Mouse (Mus musculus) neutrophil, adult 5-6 weeks (primary cell): ENCODE results near the gene Anp32e. TPM values are rescaled to one million over a fixed set of nuclear protein-coding genes. Genes with fewer than 3 reads are reported as not detected.
"Not testable (repeated sequence)": the region's sequence is repeated elsewhere in the genome, so short reads cannot be mapped to it uniquely, and the experiment has no call there.

ENCODE experiments used
- ATAC-seq: fragments of 151-379, 151-347 bp; 2 replicates; pipeline ENCODE4 v1.8.0; 2017; ENCODE audit warnings: mild to moderate bottlenecking, moderate TSS enrichment; ENCODE audit not compliant: insufficient number of reproducible peaks, poor library complexity, low FRiP score, severe bottlenecking; ENCODE audit errors: extremely low read depth
- total RNA-seq: library from RNA; stranded (forward); fragments of 200-1000 nt; gene quantifications from 2 replicates; pipeline ENCODE4 v1.2.3, GENCODE M21; 2017

Anp32e gene
- total RNA-seq, result 82.9 and 114 TPM in 2 replicates

DNA sequence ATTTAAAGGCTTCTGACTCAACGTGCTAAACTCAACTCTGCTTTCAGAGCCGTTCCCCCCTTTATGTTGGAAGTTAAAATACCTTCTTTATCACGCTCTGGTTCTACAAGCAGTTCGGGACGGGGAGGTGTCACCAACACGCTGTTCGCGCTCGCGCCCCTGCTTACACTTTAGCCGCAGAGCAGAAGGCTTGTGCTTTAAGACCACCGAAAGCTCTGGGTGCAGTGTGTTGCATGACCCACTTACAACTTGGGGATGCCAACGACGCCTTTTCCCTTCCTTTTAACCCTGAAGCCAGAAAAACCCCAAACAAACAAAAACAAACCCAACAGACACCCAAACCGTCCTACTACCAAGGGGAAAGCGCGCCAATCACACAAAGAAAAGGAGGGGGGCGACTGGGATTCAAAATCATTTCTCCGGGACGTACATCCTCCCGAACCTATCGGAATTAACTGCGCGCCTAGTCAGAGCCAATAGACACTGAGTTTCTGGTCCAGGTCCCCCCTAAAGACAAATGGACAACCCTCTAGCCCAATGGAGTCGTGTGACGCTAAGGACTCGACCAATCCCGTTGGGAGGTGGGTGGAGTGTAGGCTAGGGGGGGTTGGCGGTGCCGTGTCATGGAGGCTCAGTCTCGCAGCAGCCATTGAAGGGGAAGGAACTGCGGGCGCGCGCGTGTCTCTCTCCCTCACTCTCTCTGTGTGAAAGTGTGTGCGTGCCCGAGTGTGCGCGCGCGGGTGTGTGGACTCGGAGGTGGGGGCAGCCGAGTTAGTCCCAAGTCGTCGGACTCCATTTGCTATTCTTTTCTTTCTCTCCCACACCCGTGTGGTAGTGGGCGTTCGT, at the start of gene Anp32e:
TSS of gene Anp32e (plus strand) at position 589 of the 846 bp plus-strand sequence.
- peak; percentile 99 for ATAC-seq

DNA sequence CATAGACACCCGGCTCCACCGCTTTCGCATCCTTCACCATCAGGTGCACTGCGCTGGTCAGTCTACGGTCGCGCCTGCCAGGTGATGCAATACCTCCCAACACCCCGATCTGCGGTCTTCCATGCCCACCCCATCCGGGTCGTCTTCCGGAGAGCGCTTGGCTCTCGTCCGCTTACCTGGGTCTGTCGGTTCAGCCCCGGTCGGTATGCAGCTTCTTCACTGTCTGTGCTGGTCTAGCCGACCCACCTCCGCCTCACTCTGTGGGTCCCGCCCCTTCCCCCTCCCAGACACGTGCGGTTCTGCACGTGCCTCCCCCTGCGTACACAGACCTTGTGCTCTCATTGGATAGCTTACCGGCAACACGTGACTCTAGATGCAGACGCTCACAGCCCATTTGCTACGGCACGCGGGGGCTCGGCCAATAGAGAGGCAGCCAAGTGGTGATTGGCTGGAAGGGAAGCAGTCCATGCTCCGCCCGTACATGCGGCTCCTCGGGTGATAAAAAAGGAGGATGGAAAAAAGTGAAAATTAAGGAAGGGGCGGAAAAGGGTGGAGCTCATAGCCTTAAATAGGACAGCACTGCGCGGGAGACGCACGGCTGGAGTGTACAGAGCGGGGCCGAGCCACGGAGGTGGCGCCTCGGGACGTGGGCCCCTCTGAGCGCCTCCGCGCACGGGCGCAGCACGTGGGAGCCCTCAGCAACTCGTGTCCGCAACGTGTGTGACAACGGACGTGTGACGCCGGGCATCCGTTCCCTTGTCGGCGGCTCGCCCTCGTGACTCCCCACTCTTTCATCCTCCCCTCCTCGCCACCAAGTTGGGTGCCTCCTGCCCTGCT, 46.8 kb upstream of the Anp32e start, which contains the start of gene Ciart:
TSS of gene Ciart (minus strand) at position 273 of the 837 bp plus-strand sequence.
- peak; percentile 97 for ATAC-seq

DNA sequence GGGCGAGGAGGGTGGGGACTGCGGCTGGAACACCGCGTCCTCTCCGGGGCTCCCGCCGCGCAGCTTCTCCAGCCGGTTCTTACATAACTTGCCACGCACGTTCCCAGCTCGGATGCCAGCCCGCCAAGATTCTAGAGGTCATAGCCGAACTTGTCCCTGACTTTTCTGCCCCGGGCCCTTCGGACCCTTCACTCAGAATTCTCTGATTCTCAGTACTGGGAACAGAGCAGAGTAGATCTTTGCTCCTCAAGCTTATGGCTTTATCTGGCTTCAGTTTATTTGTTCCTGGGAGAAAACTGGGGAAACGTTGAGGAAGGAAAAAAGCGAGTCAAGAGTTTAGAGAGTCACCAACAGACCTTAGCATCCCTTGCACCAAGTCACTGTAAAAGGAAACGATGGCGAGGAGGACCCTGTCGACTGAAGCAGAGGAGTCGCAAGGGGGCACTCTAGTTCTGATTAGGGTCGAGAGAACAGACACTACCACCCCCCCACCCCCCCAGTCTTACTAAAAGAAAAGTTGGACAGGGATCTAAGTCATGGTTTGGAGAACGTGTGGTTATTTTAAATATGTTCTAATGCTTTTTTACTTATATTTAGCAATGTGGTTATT, 46.1 kb upstream of the Anp32e start:
- ATAC-seq, result no peak

DNA sequence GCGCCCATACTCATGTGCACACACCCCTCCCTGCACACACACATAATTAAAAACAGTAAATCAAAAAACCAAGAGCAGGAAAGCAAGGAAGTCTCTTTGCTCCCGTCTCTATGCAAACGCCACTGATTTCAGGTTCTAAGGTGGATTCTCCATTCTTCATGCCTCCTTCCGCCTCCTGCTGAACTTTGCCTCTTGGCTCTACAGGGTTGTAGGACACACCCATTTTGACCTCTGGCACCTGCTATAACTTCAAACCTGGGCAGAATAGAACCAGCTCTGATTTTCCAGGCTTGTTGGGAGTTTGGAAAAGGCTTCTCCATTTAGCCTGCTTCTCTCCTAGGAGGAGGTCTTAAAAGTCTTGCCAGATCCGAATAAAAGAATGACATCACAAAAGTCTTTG, 44.6 kb upstream of the Anp32e start:
- no peak for ATAC-seq

DNA sequence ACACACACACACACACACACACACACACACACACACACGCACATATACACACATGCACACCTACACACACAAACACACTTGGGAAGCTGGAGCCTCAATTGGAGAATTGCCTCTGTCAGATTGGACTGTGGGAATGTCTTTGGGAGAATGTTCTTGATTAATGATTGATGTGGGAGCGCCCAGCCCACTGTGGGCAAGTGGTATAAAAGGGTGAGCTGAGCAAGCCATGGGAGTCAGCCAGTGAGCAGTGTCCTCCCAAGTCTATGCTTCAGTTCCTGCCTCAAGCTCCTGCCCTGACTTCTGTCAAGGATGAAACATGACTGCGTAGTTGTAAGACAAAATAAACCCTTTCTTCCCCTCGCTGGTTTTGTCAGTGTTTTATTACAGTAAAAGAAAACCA, 41.5 kb upstream of the Anp32e start:
- no peak for ATAC-seq

DNA sequence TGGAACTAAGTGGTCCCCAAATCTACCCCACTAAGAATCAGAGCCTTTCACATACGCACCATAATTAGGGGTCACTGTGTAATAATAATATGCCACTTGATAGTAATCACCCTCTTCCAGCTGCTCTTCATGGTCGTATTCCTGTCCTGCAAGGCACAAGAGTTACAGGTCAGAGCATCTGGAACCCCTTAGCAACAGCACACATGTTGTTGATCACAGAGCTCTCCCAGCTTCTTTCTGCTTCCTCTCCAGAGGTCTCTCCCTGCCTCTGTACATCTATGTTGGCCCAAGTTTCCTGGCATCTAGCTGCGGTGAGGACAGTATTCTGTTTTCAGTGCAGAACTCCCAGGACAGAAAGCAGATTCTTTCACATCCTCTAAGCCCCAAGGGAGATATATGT, 39.4 kb upstream of the Anp32e start:
- ATAC-seq, result no peak

DNA sequence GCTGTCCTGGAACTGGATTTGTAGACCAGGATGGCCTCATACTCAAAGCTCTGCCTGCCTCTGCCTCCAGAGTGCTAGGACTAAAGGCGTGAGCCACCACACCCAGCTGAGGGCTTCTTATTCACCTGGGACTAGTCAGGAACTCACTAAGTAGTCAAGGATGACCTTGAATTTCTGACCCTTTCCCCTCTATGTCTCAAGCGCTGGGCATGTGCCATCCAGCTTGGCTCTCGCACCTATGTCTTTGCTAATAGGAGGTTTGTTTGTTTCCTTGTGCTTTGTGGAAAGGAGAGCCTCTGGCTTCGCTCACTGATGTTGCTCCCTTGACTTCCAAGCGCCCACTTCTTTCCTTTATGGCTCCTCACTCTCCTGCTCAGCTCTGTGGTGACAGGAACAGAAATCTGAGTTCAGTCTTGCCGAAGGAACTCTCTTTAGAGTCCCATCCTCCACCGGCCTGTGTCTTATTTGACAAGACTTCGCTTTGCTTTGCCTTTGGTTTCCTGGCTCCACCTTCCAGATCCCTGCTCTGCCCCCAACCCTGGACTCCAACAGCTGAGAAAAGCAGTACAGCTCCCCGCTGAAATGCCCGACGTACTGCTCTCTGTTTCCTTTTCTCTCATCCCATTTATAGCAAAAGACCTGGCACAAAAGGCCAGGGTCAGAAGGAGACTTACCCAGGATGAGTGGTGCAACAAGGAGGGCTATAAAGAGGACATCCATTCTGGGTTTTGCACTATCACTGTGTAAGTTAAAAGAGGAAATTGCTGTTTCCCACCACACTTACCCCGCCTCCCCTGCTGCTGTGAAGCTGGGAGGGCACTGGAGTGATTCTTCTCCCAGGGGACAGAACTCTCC, 37.6 kb upstream of the Anp32e start, which contains the start of gene BC028528:
TSS of gene BC028528 (minus strand) at position 795 of the 855 bp plus-strand sequence.
- ATAC-seq, result peak; percentile 52

DNA sequence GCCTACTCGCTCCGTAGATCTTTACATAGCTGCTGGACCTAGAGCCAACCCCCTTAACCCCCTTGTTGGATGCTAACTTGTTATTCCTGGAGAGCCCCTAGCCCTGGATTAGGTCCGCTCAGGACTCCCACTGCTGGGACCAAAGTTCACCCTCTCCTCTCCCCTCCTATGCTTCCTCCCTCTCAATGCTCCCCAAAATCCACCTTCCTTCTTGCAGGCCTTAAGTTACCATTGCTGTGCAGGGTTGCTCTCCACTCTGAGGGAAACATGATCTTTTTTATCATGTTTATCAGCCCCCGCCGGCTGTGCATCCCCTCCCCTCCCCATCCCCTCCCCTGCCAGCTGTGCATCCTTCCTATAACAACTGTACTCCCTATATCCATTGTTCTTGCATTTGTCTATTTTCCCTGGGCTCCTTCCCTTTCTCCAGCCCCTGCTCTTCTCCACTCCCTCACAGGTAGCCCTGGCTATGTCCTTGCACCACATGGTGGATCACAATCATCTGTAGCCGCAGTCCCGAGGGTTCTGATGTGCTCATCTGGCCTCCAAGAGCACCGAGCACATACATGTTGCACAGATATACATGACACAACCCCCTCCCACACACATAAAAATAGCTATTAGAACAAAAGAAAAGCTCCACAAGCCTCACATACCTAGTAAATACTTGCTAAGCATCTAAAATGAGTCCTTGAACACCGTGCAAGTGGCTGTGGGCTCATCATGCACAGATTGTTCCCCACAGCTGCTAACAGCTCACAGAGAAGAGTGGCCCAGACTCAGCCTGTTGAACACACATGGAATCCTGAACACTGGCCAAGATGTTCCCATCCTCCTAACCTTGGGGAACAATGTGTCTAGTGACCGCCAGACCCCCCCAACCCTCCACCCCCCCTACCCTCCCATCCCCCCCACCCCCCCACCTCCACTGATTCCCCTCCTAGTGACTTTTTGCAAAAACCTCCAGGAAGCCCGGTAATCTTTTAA, 36.7 kb upstream of the Anp32e start:
- no peak for ATAC-seq

DNA sequence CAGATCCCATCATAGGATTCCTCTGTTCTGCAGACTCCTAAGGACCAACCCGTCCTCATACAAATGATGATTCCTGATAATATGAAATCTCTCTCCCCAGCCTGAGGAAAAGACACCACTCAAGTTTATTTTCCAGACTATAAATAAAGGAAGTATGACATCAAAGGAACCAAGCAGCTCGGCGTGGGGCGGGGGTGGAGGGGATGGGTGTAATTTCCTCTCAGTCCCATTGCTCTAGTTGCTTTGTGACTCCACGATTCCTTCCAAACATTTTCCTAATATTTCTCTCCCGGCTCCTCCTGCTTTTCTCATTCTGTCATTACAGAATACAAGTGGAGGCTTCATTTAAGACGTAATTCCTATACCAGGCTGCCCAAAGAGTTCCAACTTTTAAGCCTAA, 35.9 kb upstream of the Anp32e start:
- no peak for ATAC-seq

DNA sequence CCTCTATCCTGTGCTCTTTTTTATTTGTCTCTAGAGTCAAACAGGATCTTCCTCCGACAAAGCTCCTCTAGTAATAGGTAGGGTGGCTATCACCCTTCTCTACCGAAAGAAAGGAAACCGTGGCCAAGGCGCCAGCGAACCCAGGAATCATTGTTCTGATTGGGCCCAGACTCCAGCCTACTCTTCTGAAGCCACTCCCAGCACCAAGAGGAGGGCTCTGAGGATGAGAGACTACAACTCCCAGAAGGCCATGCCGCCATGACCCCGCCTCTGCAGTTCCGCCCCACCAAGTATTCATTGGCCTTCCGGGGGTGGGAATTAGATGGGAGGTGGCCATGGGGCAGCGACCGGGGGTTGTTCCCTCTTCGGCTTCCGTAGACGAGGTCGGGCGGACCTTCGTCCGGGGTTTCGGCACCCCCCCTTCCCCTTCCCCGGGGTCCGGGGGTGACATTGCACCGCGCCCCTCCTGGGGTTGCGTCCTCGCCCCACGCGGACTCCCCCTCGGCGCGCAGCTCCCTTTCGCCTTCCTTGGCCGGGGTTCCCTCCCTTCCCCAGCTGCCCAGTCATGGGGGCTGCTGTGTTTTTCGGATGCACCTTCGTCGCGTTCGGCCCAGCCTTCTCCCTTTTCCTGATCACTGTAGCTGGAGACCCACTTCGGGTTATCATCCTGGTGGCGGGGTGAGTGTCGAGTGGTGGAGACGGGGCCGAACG, 35.3 kb upstream of the Anp32e start, which contains the start of gene Aph1a:
TSS of gene Aph1a (plus strand) at position 364 of the 711 bp plus-strand sequence.
- ATAC-seq, result peak; percentile 96

DNA sequence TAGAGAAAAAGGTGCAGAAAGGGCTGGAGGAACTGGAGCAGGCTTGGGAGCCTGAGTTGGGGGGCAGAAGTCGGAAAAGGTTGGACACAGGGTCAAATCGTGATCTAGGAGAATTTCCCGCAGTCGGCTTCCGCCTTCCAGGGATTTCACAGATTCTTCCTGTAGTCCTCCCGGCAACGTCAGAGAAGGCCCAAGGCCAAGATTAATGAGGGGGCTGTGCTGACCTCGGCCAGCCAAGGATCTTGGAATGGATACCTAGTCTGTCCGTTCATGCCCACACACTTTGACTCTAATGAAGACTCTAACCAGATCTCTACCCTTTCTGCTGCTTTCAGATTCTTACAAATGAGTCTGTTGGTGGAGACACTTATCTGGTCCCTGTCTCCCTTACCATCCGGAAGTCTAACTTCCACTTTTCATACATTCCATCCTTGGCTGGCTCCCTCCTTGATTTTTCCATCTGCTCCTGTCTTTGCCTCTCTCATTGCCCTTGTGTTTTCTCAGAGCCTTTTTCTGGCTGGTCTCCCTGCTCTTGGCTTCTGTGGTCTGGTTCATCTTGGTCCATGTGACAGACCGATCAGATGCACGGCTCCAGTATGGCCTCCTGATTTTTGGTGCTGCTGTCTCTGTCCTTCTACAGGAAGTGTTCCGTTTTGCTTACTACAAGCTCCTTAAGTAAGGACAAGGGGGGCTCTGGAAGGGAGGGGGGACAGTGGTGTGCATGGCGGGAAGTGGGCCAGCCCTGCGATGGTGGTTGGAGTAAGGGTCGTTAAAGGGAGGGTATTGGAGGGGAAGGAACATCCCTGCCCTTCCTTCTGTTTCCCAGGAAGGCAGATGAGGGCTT, 34.5 kb upstream of the Anp32e start:
- no peak for ATAC-seq

DNA sequence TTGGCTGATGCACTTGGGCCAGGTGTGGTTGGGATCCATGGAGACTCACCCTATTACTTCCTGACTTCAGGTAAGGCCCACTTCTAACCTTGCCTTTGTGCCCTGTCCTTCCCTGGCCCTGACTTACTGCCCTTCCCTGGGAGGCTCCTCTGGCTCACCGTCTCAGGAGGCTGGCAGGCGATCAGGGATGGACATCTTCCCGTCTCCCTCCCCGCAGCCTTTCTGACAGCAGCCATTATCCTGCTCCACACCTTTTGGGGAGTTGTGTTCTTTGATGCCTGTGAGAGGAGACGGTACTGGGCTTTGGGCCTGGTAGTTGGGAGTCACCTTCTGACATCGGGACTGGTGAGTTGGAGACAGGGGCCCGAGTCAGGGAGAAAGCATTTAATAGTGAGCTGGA, 33.5 kb upstream of the Anp32e start:
- ATAC-seq, result not testable (repeated sequence)

DNA sequence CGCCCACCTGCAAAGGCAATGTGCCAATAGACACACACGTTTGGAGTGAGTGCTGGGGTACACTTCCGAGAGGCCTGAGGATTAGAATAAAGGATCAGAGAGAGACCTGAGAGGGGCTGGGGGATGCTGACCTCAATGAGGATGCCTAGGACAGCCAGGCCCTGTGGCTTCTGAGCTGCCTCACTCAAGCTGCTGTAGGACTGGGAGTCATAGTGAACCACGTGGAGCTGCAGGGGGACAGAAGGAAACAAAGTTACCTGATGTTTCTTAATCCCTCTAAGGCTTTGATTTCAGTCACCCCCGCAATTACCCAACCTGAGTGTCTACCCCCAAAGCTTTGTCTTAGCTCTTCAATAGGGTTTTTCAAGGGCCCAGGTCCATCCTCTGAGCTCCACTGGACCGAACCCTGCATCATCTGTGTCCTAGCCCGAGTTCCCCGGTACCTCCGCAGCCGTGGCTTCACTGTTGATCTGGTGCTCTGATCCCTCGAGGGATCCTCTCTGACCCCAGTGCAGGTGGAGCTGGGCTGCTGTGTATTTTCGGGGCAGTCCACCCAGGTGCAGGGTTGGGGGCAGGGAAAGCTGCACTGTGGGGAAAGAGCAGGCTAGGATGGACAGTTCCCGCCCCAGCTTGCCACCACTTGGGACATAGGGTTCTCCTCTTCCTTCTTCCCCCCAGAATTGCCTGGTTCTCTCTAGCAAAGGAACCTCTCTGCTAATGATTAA, 29.1 kb upstream of the Anp32e start:
- ATAC-seq, result no peak

DNA sequence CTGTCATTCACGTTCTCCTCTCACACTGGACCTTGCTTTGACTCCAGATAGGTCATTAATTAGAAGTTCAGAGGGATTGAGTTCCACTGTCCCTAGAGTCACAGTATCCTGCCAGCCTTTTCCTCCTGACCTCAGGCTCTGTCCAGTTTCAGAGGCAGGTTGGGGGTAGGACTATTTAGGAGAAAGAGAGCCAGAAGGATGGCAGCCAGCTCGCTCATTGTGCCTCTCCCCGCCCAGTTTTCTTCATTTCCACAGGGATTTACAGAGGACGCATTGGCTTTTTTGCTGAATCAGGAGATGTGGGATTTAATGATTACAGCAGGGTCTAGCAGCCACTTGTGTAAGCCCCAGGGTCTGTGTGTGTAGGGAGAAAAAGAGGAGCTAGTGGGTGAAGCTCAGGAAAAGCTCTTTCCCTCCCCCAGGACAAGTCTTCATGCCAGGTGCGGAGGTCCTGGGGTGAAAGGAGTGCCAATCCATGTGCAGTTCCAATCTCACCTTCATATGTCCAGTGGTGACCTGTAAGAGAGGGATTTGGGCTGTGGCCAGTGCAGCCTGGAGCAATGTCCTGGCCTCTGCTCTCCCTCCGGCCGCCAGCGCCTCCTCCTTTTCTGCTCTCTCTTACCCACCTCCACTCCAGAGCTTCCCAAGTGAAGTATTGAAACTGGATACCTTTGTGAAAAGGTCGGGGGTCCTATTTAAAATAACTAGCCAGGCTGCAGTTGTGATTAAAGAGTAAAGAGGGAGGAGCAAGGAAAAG, 27.3 kb upstream of the Anp32e start:
- ATAC-seq, result no peak

DNA sequence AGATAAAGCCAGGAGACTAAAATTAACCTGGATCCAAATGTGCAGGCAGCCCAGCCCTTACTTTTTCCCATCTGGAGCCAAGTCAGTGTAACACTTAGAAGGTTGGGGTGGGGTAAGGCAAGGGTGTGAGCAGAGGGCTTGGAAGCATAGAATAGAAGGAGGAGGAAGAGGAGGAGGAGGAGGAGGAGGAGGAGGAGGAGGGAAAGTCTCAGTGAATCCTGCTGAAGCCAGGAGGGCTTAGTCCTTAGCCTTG, 26.7 kb upstream of the Anp32e start:
- ATAC-seq, result no peak
